In genomic region chr9:27568372-27569053, GRCm38 (mm10) we compare ENCODE assay signal across 17 mouse cellular contexts.
DNase-seq lines count a peak whose midpoint lies in the region; ATAC-seq and TF ChIP-seq lines count a peak whose summit lies in the region.
"Had no signal": no experiment of that assay in that cellular context is flagged by ENCODE, and none has a peak within 500 bp of the region (broad histone marks: within the 10 kb centered on the region; RNA-seq: fewer than 3 reads in every experiment).

No protein-coding gene starts in this region.

- H3K4me2 ChIP-seq in midbrain, embryonic 11.5 days, result no peak overlapping the region
- H3K4me2 ChIP-seq in midbrain, postnatal 0 days (ENCODE audit: low read depth, low read length, poor library complexity, severe bottlenecking), result no peak overlapping the region
- H3K4me2 ChIP-seq: embryonic facial prominence, embryonic 13.5 days; limb, embryonic 15.5 days had no signal

- H3K4me3 ChIP-seq in midbrain, embryonic 11.5 days (ENCODE audit: low read depth, low read length), result no peak overlapping the region
- H3K4me3 ChIP-seq in midbrain, postnatal 0 days (ENCODE audit: low read depth, low read length), result no peak overlapping the region
- H3K4me3 ChIP-seq: embryonic facial prominence, embryonic 13.5 days; limb, embryonic 15.5 days; myocyte had no signal

- WGBS in midbrain, embryonic 11.5 days, result 85% methylated on average over 8 of the region's 8 CpGs
- 63% methylated on average over 8 of the region's 8 CpGs for WGBS in midbrain, postnatal 0 days

- no peak for TF ChIP-seq CTCF in midbrain, postnatal 0 days (IDR thresholded peaks at IDR 0.05)

- no peak overlapping the region for H3K9ac ChIP-seq in midbrain, embryonic 11.5 days (ENCODE audit: low read length)
- no peak overlapping the region for H3K9ac ChIP-seq in midbrain, postnatal 0 days (replicated peaks; ENCODE audit: low read length, poor library complexity, severe bottlenecking)
- H3K9ac ChIP-seq: embryonic facial prominence, embryonic 13.5 days; limb, embryonic 15.5 days had no signal

- no peak for ATAC-seq in midbrain, embryonic 11.5 days (ENCODE audit: low FRiP score)
- ATAC-seq in midbrain, postnatal 0 days (ENCODE audit: low FRiP score), result no peak
- ATAC-seq: hindbrain, embryonic 16.5 days; Patski had no signal

- no peaks in the 10 kb centered on the region for H3K9me3 ChIP-seq in midbrain, embryonic 11.5 days (ENCODE audit: control insufficient read depth, low read length)
- no peaks in the 10 kb centered on the region for H3K9me3 ChIP-seq in midbrain, postnatal 0 days (ENCODE audit: low read length)
- H3K9me3 ChIP-seq: embryonic facial prominence, embryonic 13.5 days; limb, embryonic 15.5 days had no signal

- no peak overlapping the region for H3K27ac ChIP-seq in midbrain, embryonic 11.5 days (ENCODE audit: low read depth, low read length)
- no peak overlapping the region for H3K27ac ChIP-seq in midbrain, postnatal 0 days (ENCODE audit: low read depth, low read length)
- H3K27ac ChIP-seq: embryonic facial prominence, embryonic 13.5 days; limb, embryonic 15.5 days; macrophage had no signal

- H3K4me1 ChIP-seq in midbrain, embryonic 11.5 days (ENCODE audit: control insufficient read depth, insufficient read depth, low read length), result no peaks in the 10 kb centered on the region
- no peaks in the 10 kb centered on the region for H3K4me1 ChIP-seq in midbrain, postnatal 0 days (ENCODE audit: insufficient read depth, low read length)
- H3K4me1 ChIP-seq: embryonic facial prominence, embryonic 13.5 days had no signal

- H3K27me3 ChIP-seq in midbrain, embryonic 11.5 days (ENCODE audit: control insufficient read depth, insufficient read depth, low read length), result no peaks in the 10 kb centered on the region
- no peaks in the 10 kb centered on the region for H3K27me3 ChIP-seq in midbrain, postnatal 0 days (ENCODE audit: insufficient read depth, low read length)
- H3K27me3 ChIP-seq: embryonic facial prominence, embryonic 13.5 days; limb, embryonic 15.5 days had no signal

- peak; percentile 32 to 44 for DNase-seq in cerebellum, postnatal 14 days
- no peak for DNase-seq in cerebellum, adult 9-11 months
- DNase-seq in midbrain, embryonic 11.5 days (ENCODE audit: low spot score, missing footprints), result peak; percentile 76
- no peak for DNase-seq in midbrain, postnatal 0 days (ENCODE audit: low spot score)
- DNase-seq in forelimb bud, embryonic 11.5 days (ENCODE audit: low read depth, low spot score), result peak; percentile 13
- DNase-seq in layer of hippocampus, postnatal 25 days (ENCODE audit: extremely low spot score in 1 of 2, low spot score in 1 of 2), result peak; percentile 8 to 23
- no peak for DNase-seq in urinary bladder, postnatal 25 days (ENCODE audit: low spot score)
- no peak for DNase-seq in frontal cortex, postnatal 36 days (ENCODE audit: low spot score in 2 of 2)
- DNase-seq: cerebellum, adult 9-10 months; kidney, adult 9 months; lung, adult 2 months had no signal

- no peaks in the 10 kb centered on the region for H3K36me3 ChIP-seq in midbrain, embryonic 11.5 days (ENCODE audit: control insufficient read depth, insufficient read depth, low read length)
- H3K36me3 ChIP-seq in midbrain, postnatal 0 days (ENCODE audit: insufficient read depth, low read length), result no peaks in the 10 kb centered on the region
- H3K36me3 ChIP-seq: embryonic facial prominence, embryonic 13.5 days; limb, embryonic 15.5 days had no signal

Comparison
In these comparisons a context has a peak if more than half of its experiments do, and no peak if none do; other contexts are left out.
1. DNase-seq: peak in cerebellum, postnatal 14 days (2 of 2), midbrain, embryonic 11.5 days (single experiment), forelimb bud, embryonic 11.5 days (single experiment) and layer of hippocampus, postnatal 25 days (2 of 2); none in cerebellum, adult 9-11 months (single experiment), midbrain, postnatal 0 days (single experiment), urinary bladder, postnatal 25 days (single experiment) and frontal cortex, postnatal 36 days (0 of 2).